Mouse (Mus musculus) midbrain, postnatal 0 days (tissue): ENCODE results near the gene Prkacb. TPM values are rescaled to one million over a fixed set of nuclear protein-coding genes. Genes with fewer than 3 reads are reported as not detected.

Source experiments
- ATAC-seq: fragments of 200-750 bp; cut with Nextera tagmentation; 2 replicates; pipeline ENCODE4 v1.8.0; 2017; ENCODE audit warnings: moderate number of reproducible peaks, mild to moderate bottlenecking, moderate TSS enrichment, moderate library complexity; ENCODE audit not compliant: low FRiP score
- DNase-seq: peaks from one replicate; pipeline ENCODE4 v3.0.0-alpha.2; 2015; ENCODE audit warnings: low spot score
- H3K27ac ChIP-seq: fragments of 300-500 bp; sonication (generic); 2 replicates; pipeline ENCODE4 v1.5.1; 2014; ENCODE audit warnings: low read depth, mild to moderate bottlenecking, low read length, mixed read lengths
- H3K27me3 ChIP-seq: fragments of 300-500 bp; sonication (generic); 2 replicates; pipeline ENCODE4 v1.6.1; 2014; ENCODE audit warnings: low read length, control low read depth, mixed read lengths; ENCODE audit not compliant: insufficient read depth
- H3K36me3 ChIP-seq: fragments of 300-500 bp; sonication (generic); 2 replicates; pipeline ENCODE4 v1.6.1; 2014; ENCODE audit warnings: low read length, control low read depth, mixed read lengths; ENCODE audit not compliant: insufficient read depth
- H3K4me1 ChIP-seq: fragments of 300-500 bp; sonication (generic); 2 replicates; pipeline ENCODE4 v1.6.1; 2014; ENCODE audit warnings: mild to moderate bottlenecking, control low read depth, antibody characterized with exemption, low read length, mixed read lengths; ENCODE audit not compliant: insufficient read depth
- H3K4me2 ChIP-seq: fragments of 300-500 bp; sonication (generic); 2 replicates; pipeline ENCODE4 v1.6.1; 2014; ENCODE audit warnings: low read depth, mild to moderate bottlenecking, low read length, mixed read lengths; ENCODE audit not compliant: poor library complexity, severe bottlenecking
- H3K4me3 ChIP-seq: fragments of 300-500 bp; sonication (generic); 2 replicates; pipeline ENCODE4 v1.5.1; 2014; ENCODE audit warnings: low read depth, mild to moderate bottlenecking, low read length, moderate library complexity
- H3K9ac ChIP-seq: fragments of 300-500 bp; sonication (generic); replicated peaks from 2 replicates; pipeline ENCODE4 v1.6.1; 2014; ENCODE audit warnings: mild to moderate bottlenecking, low read length, moderate library complexity, mixed read lengths; ENCODE audit not compliant: poor library complexity, severe bottlenecking
- H3K9me3 ChIP-seq: fragments of 300-500 bp; sonication (generic); 2 replicates; pipeline ENCODE4 v1.6.1; 2016; ENCODE audit warnings: low read length, control low read depth
- CTCF ChIP-seq: IDR thresholded peaks from 2 replicates; pipeline ENCODE4 v1.5.1; 2016; ENCODE audit warnings: antibody characterized with exemption, mild to moderate bottlenecking
- WGBS: fragments of 180-500 bp; shearing (Covaris S2); extraction: QIAGEN DNeasy Blood & Tissue Kit; methylation state at CpG from one replicate; pipeline ENCODE4 v1.1.7; 2014; 5-methylcytosine and 5-hydroxymethylcytosine counted together
- polyA plus RNA-seq: library from polyadenylated mRNA; unstranded; fragments of >200 nt; fragmentation: Nextera tagmentation; extraction: Ambion mirVana; gene quantifications from 2 replicates; pipeline ENCODE4 v1.2.1, GENCODE M21; 2015
- total RNA-seq: library from RNA; depleted of rRNA; stranded (reverse); fragments of >200 nt; gene quantifications from 2 replicates; pipeline ENCODE4 v1.2.3, GENCODE M21; 2014

The Prkacb gene
- total and polyA plus RNA-seq, 2 experiments from 2014 or later: 221 to 311 TPM

DNA sequence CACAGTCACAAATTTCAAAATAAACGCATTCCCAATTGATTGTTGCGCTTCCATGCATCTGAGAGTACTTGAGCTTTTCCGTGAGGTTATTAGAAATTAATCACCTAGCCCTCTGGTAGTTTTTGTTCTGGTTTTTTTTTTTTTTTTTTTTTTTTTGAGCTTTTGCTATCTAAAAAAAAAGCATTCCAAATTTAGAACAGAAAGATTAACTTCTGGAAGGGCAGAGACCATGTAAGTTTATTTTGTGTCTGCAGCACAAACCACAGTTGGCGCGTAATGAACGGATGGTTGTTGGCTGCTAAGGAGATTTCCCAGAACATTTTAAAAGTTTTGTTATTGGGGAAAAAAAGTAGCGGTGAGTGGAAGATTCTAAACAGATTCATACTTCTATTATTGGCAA, 834 bp upstream of the Prkacb start:
- TF ChIP-seq CTCF: no peak
- no peak for ATAC-seq
- 57% methylated on average over 7 of the region's 7 CpGs for whole genome bisulfite sequencing

DNA sequence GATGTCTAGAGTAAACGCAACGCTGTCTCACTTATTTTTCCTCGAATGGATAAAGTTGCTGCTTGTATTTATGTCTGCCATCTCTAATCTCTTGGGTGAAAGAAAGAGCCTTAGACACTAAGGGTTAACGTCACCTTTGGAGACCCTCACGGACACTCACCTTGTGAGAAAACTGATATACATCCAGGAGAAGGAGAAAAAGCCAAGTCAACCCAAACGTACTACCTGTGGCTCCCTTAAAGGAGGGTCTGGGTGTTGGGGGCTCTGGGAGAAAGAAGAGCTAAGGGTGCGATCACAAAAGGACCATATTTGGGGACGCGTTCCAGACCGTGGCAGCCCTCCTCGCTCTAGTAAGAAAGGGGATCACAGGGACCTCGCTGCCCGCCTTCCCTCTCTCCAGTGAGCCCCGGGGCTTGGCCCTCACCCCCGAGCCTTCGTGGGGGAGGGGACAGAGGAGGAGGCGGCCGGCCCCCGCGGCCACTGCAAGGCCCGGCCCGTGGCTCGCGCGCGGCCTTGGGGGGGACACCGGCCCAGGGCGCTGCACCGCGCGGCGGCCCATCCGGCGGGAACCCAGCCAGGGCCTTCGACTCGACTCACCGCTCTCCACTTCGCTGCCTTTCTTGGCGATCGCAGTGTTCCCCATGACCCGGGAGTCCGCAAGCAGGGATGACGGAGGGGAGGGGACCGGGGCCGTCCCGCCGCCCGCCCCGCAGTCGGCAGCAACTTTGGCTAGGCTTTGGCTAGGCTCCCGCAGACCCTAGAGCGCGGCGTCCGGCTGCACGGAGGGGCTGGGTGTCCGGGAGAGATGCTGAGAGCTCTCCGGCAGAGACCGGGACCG, 530 bp downstream of the Prkacb start:
- TF ChIP-seq CTCF: no peak
- H3K36me3 ChIP-seq: no peaks in the 10 kb centered on the region
- H3K9ac ChIP-seq: peak overlapping the region; percentile 94
- peak overlapping the region; percentile 96 for H3K27ac ChIP-seq
- ATAC-seq (peak; percentile 68), DNase-seq (no peak)
- H3K9me3 ChIP-seq: no peaks in the 10 kb centered on the region
- 1% methylated on average over 40 of the region's 60 CpGs for WGBS
- H3K4me2 ChIP-seq: peak overlapping the region; percentile 84
- no peaks in the 10 kb centered on the region for H3K27me3 ChIP-seq
- peak overlapping the region; percentile 99 for H3K4me3 ChIP-seq
- no peaks in the 10 kb centered on the region; the same call in 1 of the 2 replicates for H3K4me1 ChIP-seq

More for the DNA sequence above, 834 bp upstream of the Prkacb start:
- peak overlapping the region; percentile 99 for H3K4me3 ChIP-seq
- no peak for DNase-seq
- peak overlapping the region; percentile 65 for H3K4me2 ChIP-seq
- H3K9ac ChIP-seq: peak overlapping the region; percentile 94
- no peaks in the 10 kb centered on the region for H3K27me3 ChIP-seq
- H3K36me3 ChIP-seq: no peaks in the 10 kb centered on the region
- H3K4me1 ChIP-seq: no peaks in the 10 kb centered on the region; the same call in 1 of the 2 replicates
- H3K27ac ChIP-seq: peak overlapping the region; percentile 96
- no peaks in the 10 kb centered on the region for H3K9me3 ChIP-seq

DNA sequence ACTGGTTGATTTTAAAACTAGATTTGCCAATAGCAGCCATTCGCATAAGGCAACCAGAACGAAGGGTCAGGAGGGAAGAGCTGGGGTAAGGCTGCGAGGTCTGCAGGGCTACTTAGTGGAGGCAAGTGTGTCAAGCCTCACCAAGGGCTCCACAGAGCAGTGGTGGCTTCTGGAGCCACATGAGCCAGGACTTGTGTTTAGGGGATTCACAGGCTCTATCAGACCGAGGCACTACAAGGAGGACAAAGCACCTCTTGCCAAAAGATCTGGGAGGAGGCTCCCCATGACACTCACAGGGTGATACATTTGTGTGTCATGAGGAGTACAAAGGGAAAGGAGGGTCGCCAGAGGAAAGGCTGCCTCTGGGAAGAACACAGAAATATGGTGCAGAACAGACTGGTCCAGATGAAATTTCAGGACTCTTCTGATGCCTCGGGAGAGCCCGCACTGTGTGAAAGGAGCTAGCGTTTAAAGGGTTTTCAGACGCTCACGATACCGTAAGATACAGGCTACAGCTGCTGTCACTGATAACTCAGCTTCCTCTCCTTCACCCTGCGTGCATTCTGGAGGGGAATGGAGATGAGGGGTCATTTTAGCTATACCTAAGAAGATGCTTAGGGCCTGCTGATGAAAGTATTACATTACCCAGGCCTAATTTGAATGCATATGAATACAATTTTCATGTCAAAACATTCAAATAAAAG, 19.1 kb downstream of the Prkacb start:
- TF ChIP-seq CTCF: no peak
- Histone ChIP-seq H3K4me2 (no peak overlapping the region), H3K27ac (no peak overlapping the region), H3K9me3 (no peaks in the 10 kb centered on the region), H3K36me3 (no peaks in the 10 kb centered on the region), H3K4me3 (no peak overlapping the region), H3K27me3 (no peaks in the 10 kb centered on the region), H3K9ac (0 out of 2 replicates have a peak overlapping the region, but pooled peaks have one; percentile 8), H3K4me1 (no peaks in the 10 kb centered on the region)
- DNase-seq (no peak), ATAC-seq (no peak)
- 84% methylated on average over 12 of the region's 12 CpGs for WGBS

DNA sequence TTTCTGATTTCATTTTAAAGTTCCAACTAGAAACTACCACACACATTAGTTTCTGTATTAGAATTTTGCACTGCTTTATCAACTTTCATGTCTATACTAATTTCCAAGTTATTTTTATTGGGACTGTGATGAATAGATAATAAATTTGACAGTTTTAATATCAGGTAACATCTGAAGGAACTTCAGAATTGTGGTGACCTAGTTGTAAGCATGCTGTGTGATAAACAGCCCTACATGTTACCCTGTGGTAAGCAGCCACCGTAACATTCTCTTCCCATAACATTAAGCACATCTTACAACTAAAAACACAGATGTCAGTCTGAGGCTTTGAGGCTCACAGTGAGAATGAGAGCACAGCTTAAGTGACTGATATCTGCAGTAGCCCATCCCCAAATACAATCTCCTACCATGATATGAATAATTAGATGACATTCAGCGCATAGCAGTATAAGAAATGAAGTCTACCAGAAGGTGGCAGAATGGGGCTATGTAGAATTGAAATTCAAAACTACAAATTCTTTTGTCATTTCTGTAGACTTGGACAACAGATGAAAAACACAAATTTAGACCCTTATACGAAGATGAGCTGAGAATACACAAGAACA, 20.5 kb downstream of the Prkacb start:
- DNase-seq (peak; percentile 50), ATAC-seq (no peak)
- no peak overlapping the region for H3K4me3 ChIP-seq
- no peaks in the 10 kb centered on the region for H3K27me3 ChIP-seq
- no peaks in the 10 kb centered on the region for H3K9me3 ChIP-seq
- no peaks in the 10 kb centered on the region for H3K4me1 ChIP-seq
- H3K27ac ChIP-seq: no peak overlapping the region
- H3K36me3 ChIP-seq: no peaks in the 10 kb centered on the region
- 72% methylated on average over 3 of the region's 3 CpGs for WGBS
- H3K9ac ChIP-seq: no peak overlapping the region
- H3K4me2 ChIP-seq: no peak overlapping the region
- peak; percentile 69 for TF ChIP-seq CTCF

DNA sequence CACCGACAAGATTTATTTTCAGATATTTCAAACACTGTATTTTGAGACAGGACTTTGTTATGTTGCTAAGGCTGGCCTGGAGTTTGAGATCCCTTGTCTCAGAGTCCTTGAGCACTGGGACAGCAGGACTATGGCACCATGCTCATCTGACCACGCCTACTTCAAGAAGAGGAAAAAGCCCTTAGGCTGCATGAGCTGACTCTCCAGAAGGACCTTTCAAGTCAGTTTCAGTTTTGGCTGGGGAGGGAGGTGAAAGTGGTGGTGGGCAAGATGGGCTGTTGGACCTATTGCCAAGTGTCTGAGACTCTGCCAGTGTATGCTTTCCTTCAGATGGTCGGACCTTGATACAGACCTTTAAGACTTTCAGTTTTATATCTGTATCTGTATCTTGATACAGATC, 28.6 kb downstream of the Prkacb start:
- DNase-seq: no peak
- ATAC-seq: no peak
- WGBS: 74% methylated on average over 3 of the region's 3 CpGs
- Histone ChIP-seq H3K4me2 (no peak overlapping the region), H3K27me3 (no peaks in the 10 kb centered on the region), H3K27ac (peak overlapping the region; percentile 51), H3K4me3 (no peak overlapping the region), H3K36me3 (no peaks in the 10 kb centered on the region), H3K9ac (0 out of 2 replicates have a peak overlapping the region, but pooled peaks have one; percentile 29), H3K4me1 (0 out of 2 replicates have a peak, but pooled peaks cover 4% of the 10 kb centered on the region), H3K9me3 (no peaks in the 10 kb centered on the region)
- TF ChIP-seq CTCF: no peak
